Mouse (Mus musculus) layer of hippocampus, postnatal 10 days (tissue): ENCODE measurements at regions not wholly inside any gene's neighbourhood (a gene's known extent, or its start where the extent isn't known, plus 50 kb on each side); places are given as distances from the start of the nearest gene placed in this dataset.
"Not testable (repeated sequence)": the region's sequence is repeated elsewhere in the genome, so short reads cannot be mapped to it uniquely, and the experiment has no call there.

Experiments
- DNase-seq, 2 experiments: peaks; one replicate each; pipeline ENCODE4 v3.0.0; 2021; ENCODE audit warnings: low spot score in 2 of 2

DNA sequence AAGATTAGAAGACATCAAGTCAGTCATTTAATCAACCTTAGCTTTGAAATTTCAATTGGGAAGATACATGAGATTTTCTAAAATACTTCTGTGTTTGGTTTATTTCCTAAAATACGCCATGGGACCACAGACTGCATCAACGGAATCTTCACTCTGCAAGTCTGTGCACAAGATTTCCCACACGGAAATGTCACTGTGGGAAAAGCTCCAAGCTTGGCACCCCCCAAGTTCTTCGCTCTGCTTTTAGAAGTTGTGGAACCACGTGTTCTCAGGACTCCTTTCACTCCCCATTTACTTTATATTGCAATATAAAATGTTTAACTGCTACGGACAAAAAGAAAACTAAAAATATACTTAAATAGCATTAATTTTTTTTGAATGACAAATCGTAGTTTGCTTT lies 254.8 kb upstream of the Pbx1 start:
- no peak for DNase-seq

GRCm38 (mm10) chr1:168685147-168685546 lies 253.1 kb upstream of the Pbx1 start:
- no peak for DNase-seq

DNA sequence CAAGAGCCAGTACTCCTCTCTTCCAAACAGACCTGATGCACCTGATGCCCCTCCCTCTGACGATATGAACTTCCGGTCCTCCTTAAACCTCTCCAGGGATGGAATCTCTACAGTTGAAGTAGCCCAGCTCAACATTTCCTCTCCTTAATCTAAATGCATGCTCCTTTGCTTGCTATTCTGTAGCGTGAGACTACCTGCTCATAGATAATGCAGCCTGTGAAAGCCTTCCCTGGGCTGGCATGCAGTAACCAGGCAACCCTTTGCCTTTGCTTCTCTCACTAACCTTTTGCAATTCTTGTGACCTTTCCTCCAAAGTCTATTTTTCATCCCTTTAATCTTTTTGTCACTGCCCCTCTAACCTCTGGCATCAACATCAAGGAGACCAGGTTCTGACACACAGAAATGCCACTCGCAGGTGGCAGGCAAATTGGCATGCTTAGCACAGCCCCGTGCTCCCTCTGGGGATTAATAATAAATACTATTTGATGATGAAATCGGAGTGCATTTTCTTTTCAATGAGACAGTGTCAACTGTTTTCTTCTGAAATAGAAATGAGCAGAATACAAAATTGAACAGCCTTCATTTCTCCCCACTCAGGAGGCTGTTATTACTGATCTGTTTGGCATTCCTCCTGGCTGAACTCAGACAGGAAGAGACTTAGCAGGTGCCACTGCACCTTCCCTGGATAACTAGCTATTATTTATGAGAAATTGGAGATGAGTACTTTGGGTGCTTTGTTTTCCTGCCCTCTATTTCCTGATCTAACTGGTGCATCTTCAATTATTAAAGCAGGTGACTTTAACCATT lies 249.8 kb upstream of the Pbx1 start:
- DNase-seq = no peak

GRCm38 (mm10) chr1:168680674-168681073 lies 248.6 kb upstream of the Pbx1 start:
- no peak for DNase-seq

DNA sequence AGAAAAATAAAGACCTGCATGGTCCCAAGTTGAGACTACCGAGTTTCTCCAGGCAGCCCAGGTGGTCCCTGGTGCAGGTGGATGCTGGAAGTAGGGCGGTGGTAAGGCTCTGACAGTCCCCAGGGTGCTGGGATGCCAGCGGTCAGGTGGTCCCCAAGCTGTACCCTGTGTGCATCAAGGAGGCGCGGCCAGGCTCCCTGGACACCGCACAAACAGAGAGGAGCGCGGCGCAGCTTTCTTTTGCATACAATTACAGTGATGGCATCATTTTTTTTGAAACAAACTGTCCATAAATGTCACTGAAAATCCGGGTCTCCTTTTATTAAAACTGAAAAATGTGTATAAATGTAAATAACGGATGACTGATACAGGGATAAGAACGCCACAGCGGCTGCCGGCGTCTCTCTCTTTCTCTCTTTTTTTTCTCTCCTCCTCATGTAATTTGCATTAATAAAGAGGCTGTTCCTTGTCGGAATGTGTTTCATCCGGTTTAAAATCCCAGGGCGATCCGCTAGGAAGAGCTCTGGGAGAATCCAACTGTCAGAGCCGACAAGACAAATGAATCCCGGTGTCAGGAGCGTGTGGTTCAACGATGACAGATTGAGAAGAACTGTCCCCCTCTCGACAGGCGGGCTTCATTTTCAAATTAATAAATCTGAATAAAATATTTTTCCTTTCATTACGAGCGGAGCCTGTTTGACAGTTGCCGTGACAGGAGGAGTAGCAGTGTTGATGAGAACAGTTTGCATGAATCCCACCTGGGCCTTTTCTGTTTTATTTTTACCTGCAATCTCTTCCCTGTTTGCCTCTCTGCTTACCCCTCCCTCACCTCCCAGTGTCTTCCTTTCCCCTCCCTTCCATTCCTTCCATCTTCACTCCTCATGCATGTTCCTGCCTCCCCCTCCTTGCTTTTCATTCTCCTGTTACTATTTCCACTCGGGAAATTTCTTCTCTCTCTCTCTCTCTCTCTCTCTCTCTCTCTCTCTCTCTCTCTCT lies 244.6 kb upstream of the Pbx1 start:
- DNase-seq = peak; percentile 34 to 49

- DNase-seq = no peak
These were observed 243.7 kb upstream of the Pbx1 start for GRCm38 (mm10) chr1:168675741-168676140.

DNA sequence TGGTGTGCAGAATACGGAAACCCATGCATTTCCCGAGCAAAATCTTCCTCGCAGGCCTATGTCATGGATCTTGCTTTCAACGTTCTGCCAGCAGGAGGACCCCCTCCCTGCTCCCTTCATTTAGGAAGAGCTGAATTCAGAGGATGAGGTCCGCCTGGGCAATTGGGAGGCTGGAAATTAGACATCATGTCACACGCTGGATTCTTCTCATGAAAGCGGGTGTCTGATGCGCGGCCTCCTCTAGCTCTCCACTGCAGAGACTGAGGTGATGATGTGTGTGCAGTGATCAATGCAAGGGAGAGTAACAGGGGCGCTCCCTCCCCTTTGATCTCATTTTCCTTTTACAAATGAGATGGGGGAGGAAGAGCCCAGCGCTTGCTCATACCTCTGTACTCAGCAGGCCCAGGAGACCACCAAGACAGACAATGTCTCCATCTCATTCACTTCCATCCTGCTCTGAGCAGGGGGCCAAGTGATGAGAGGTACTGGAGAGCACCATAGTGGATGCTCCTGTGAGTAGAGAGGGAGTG lies 230.8 kb upstream of the Pbx1 start:
- DNase-seq = no peak

DNA sequence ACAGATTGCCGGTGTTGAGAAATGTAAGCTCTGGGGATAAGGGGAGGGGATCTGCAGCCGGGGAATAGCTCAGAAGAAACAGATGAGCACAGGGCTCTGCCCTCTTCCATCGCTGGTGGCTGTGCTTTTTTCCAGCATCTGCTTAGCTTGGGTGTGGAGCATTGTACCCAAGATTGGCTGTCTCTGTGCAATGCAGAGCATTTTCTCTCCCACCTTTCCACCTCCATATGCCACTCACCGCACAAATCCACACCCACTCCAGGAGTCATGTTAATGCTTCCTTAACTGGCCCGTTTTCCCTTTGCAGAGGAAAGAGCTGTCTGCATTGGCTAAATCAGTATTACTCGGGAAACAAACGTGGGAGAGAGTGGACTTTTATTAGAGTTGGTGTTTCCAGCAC lies 228.9 kb upstream of the Pbx1 start:
- no peak for DNase-seq

- no peak for DNase-seq
These were observed 227.5 kb upstream of the Pbx1 start for GRCm38 (mm10) chr1:168659578-168659977.

GRCm38 (mm10) chr1:168632837-168633236 lies 200.8 kb upstream of the Pbx1 start:
- no peak for DNase-seq

GRCm38 (mm10) chr1:168631979-168632378 lies 199.9 kb upstream of the Pbx1 start:
- no peak for DNase-seq

DNA sequence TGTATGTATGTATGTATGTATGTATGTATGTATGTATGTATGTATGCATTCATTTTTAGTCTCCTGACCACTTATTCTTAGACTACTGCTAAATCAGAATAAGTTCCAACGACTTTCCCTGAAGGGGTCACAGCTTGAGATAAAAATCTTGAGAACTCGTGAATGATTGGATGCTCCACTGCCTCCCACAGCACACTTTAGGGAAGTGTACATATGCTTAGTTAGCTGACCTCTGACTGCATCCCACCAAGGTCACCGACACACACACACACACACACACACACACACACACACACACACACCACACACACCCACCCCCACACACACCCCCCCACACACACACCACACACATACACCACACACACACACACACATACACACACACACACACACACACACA lies 169.9 kb upstream of the Pbx1 start:
- not testable (repeated sequence) for DNase-seq

- no peak for DNase-seq
These were observed 168.5 kb upstream of the Pbx1 start for GRCm38 (mm10) chr1:168600461-168601160.

GRCm38 (mm10) chr1:168598191-168598667 lies 166.2 kb upstream of the Pbx1 start:
- no peak for DNase-seq

DNA sequence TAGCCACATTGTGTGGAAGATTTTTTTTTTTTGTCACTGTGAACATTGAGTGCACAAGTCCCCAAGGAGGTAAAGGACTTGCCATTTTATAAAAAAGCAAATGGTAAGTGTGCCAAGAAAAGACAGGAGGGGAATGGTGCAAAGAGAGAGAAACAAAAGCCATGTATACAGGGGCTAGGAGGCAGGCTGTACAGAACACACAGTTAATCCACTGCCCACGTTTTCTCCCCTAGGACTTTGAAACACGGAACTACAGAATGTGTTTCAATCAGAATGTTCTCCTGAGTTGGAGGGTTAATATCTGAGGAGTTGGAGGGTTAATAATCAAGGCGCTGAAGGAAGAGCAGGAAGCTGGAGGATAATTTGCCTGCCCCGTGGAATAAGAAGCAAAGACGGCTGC lies 165.4 kb upstream of the Pbx1 start:
- DNase-seq = no peak

GRCm38 (mm10) chr1:168584137-168584536 lies 152.1 kb upstream of the Pbx1 start:
- peak; percentile 15 to 23 for DNase-seq

DNA sequence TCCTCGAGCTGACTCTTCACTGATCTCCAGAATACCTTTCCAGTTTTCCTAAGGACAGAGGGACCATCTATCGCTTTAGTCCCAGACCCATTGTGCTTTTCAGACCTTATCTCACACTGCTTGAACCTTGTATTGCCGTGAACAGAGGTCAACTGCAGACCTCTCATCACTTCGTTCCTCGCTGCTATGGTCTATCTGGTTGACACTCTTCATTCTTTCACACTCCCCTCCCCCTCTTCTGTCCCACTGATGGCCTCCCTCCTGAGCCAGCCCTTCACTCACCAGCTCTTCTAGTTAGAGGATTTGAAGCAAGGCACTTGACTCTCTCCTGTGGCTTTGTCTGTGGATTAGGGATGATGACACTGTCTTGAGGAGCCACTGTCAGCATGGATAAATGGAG lies 150.4 kb upstream of the Pbx1 start:
- DNase-seq = no peak

GRCm38 (mm10) chr1:168569930-168570515 lies 138.0 kb upstream of the Pbx1 start:
- no peak for DNase-seq

DNA sequence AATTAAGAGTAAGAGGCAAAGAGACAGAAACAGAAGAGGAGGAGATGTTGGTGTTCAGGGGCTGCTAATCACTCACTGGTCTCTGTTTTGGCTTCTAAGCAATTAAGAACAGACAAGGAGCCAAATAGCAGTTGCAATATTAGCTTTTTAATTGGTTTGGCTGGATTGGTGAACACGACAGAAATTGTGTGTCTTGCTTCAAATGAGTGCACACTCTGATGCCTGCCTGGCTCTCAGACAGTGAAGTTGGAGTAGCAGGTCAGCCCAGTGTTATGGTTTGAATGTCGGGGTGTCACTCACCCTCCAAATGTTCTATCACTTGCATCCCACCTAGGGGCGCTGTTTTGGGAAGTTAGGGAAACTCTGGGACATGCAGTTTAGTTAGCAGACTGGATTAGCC lies 120.3 kb upstream of the Pbx1 start:
- DNase-seq = peak in 1 of 2 experiments; percentile 17

DNA sequence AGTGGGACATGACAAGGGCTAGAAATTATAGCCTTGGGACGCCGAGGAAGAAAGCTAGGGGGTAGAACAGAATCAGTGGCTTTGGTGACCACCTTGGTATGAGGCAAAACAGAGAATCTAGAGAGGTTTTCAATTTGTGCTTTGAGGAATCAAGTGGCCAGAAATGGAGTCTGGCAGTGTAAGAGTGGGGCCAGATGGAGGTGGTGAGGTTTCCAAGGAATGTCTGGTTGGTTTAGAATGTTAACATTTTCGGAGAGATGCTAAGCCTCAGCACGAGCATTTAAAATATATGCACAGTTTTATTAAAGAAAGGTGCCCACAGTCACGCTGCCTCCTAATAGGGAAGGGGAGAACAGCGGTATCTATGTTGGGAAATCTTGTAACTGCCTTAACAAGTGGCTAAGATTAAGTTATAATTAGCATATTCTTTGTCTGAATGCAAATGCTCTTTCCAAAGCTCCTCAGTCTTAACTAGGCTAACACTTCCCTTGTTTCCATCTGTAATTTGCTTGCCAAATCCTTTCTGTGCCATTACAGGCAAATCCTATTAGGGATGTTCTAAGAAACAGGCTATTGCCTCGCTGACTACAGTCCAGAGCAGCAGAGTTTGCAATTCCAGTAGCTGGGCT lies 117.9 kb upstream of the Pbx1 start:
- DNase-seq = no peak
